Mouse (Mus musculus): ENCODE measurements around the gene Ugp2. TPM values are rescaled to one million over a fixed set of nuclear protein-coding genes. Genes with fewer than 3 reads are reported as not detected.

Gene Ugp2
- 129 and 140 TPM in 2 replicates for total RNA-seq (2015)
- total RNA-seq (2017) = 113 and 121 TPM in 2 replicates

GRCm38 (mm10) chr11:21371122-21371806 is at the start of gene Ugp2:
Ugp2 (minus strand) TSS chr11:21371201.
- peak; percentile 96 for ATAC-seq (ENCODE audit: poor library complexity, severe bottlenecking)

GRCm38 (mm10) chr11:21414911-21415381 is 43.9 kb upstream of the Ugp2 start:
- peak; percentile 69 for ATAC-seq (ENCODE audit: poor library complexity, severe bottlenecking)

DNA sequence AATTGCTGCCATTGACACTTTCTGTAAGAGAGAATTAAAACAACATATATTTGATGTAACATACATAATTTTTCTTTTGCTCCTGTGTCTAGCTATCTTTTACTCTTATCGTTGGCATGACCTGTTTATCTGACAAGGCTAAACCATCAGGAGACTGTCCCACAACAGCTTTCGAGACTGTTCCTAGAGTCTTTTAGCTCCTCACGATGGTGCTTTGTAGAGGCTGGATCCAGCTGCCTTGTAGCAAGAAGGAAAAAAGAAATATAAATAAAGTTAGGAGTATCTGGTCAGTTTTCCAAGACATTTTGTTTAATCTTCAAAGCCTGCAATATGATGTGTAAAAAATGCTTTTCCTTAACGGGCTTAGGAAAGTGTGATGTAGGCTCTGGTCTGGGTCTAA is 35.7 kb upstream of the Ugp2 start:
- no peak for ATAC-seq (ENCODE audit: poor library complexity, severe bottlenecking)

DNA sequence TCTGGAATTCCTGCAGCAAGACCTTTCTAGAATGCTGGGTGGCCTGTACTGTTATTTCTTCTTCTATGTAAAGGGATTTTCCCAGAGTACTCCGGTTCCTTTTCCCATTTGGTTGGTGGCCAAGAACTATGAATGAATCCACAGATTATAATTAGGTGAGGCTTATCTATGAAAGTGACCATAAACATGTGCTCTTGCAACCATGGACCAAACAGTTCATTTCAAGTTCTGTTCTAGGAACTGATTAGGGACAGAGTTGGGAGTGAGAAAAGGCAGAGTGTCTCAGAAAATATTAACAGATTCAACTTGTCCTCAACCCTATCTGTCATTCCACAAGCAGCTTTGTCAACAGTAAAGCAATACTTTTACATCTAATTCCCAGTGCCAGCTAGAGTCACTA is 35.1 kb upstream of the Ugp2 start:
- no peak for ATAC-seq (ENCODE audit: poor library complexity, severe bottlenecking)

DNA sequence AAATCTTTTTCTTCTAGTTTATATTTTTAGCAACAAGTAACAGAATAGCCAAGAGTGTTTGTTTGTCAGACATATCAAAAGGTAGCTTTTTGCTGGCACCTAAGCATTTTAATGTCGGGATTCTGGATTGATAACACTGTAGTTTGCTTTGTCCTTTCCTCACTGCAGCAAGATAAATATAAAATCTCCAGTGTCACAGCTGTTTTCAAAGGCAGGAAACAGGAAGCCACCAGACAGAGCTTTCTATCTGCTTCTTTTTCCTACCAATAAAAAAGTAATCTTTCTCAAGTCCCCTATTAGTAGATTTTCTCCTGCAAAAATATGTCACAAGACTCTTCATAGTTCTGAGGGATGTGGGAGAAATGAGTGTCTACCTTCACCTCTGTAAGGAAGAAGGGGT is 32.9 kb upstream of the Ugp2 start:
- no peak for ATAC-seq (ENCODE audit: poor library complexity, severe bottlenecking)

DNA sequence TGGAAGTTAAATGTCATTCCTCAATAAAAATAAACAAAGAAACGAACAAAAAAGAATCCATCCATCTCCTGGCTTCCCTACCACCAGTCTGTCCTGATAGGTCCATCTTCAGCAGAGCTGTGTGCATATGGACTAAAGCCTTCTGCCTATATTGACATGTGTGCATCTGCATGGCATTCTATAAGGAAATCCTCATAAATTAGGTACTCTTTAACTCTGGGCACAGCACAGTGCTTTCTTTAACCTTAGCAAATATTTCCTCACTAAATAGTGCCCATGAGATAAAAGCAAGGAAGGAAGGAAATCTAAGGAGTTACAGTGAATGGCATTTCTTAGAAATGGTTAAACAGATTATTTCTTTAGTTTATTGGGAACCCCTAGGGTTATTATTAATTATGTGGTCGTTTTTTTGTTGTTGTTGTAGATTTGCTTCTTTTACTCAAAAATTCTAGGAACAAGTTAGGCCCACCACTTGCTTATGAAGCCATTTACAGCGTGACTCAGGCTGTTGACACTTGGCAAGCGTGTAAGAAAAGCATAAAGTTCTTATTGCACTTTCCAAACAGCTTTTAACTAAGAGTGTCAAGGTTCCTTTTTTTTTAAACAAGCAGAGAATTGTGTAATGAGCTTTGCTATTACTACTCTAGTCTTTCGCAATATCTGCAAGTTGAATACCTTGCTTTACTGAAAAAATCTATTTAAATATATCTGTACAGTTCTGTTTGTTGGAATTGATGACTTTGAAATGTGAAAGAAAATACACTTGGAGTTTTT is 31.7 kb upstream of the Ugp2 start:
- ATAC-seq (ENCODE audit: poor library complexity, severe bottlenecking) = peak; percentile 96

DNA sequence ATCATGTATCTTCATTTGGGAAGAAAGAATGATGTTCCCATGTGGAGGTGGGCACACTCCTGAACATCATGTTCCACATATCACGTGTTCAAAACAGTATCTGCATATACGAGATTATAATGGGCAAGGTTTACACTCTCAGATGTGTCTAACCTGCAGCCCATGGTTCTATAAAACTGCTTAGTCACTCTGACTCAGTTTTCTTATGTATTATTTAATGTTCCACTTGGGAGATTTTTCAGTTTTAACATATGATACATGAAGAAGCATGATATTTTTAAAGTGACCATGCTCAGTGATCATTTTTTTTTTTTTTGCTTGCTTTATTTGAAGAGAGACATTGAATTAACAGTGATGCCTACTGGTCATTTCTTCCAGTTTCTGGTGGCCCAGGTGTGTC is 30.2 kb upstream of the Ugp2 start:
- no peak for ATAC-seq (ENCODE audit: poor library complexity, severe bottlenecking)

- no peak for ATAC-seq (ENCODE audit: poor library complexity, severe bottlenecking)
These were observed 28.2 kb upstream of the Ugp2 start for GRCm38 (mm10) chr11:21399186-21399681.

DNA sequence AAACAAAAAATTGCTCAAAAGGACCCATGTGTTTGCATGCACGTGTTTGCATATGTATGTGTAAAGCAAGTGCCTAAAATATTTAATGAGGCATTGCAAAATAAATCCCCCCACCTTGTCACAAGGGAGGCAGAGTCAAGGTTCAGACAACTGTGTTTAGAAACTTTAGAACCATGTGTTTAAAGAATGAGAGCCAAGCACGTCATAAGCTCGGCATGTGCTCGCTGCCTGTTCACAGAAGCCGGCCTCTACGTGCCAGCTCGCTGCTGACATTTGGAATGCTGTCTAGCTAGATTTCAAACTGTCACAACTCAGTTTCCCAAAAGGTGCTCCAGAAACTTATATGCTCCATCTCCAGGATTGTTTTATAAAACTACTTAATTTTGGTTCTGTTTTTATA is 27.5 kb upstream of the Ugp2 start:
- ATAC-seq (ENCODE audit: poor library complexity, severe bottlenecking) = no peak

DNA sequence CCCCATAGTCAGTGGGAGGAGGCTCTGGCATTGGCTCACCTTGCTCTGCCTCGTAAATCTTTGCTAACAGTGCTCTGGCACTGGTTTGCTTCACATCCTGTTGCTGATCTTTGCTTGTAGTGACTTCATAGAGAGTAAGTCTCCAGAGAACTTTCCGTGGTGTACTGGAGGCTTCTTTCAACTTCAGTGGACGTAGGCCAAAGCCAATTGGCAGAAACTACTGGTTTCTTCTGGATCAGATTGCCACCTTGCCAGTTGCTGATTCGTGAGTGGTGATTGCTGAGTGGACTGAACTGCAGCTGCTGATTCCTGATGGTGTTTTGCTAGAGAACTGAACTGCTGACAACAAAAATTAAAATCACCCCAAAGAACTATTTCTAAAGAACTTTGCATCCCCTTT is 15.8 kb upstream of the Ugp2 start:
- peak; percentile 82 for ATAC-seq (ENCODE audit: poor library complexity, severe bottlenecking)

GRCm38 (mm10) chr11:21374096-21374495 is 3.1 kb upstream of the Ugp2 start:
- ATAC-seq (ENCODE audit: poor library complexity, severe bottlenecking) = no peak

- peak; percentile 67 for ATAC-seq (ENCODE audit: poor library complexity, severe bottlenecking)
These were observed 441 bp downstream of the Ugp2 start for GRCm38 (mm10) chr11:21370399-21371121.

- ATAC-seq (ENCODE audit: poor library complexity, severe bottlenecking) = no peak
These were observed 1.6 kb downstream of the Ugp2 start for GRCm38 (mm10) chr11:21369248-21370016.

DNA sequence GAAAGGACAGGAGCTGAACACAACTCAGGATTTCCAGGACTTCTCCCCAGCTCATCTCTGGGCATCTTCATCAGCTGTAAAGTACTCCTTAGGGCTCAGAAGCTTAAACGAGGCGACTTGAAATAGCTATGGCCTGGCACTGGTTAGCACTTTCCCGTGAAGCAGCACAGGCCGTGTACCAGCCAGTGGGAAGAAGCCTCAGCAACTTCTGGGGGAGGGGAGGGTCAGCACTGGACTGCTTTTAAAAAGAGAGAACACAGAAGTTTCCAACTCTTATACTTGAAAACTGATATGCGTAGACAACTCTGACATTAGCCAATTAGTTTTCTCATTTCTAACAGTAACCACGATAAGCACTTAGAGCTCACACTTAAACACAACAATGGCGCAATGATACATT is 2.5 kb downstream of the Ugp2 start:
- no peak for ATAC-seq (ENCODE audit: poor library complexity, severe bottlenecking)

DNA sequence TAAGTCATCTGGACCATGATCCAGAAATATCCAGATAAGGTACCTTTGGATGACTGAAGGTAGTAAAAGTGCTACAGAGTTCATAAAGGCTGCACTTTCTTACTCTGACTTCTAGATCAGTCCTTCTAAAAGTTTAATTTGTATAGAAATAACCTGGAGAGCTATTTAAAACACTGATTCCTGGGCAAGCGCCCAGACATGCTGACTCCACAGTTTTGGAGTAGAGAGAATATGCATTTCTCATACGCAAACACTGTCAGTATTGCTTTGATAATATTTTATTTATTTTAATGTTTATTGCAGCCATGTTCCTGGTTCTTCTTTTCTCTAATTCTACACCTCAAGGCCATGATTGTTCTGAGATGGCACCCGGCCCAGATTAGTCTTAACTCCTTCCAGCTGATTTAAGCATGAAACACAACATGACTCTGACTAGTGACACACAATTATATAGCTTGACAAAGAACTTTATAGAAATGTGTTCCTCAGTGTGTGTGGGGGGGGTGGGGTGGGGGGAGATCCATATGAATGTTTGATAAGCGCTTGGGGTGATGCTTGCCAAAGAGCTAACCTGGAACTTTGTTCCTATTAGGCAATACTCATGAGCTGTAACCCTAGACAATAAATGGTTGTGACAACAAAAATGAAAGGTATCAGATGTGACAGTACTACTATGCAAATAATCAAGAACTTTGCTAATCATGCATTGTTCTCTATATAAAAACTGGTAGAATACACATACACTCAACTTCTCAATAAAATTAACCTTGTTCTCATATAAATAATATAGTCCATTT is 7.7 kb downstream of the Ugp2 start:
- ATAC-seq (ENCODE audit: poor library complexity, severe bottlenecking) = no peak

DNA sequence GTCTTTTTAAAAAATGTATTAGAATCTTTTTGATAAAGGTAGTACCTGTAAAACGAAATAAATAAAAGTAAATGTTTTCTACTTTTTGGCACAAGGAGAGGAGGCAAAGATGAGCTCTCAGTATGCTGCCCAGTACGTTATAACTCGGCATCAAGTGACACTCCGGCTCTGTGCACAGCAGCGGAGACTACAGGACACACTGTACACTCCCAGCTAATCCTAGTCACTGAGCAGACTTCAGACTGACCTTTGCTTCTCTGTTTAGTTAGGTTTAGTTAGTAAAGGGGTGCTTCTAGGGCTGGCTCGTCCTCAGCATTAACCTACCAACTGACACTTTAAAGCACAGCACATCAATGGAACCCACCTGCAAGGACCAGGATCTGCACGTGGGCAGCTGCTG is 19.7 kb downstream of the Ugp2 start:
- ATAC-seq (ENCODE audit: poor library complexity, severe bottlenecking) = no peak

GRCm38 (mm10) chr11:21348890-21349289 is 22.1 kb downstream of the Ugp2 start:
- no peak for ATAC-seq (ENCODE audit: poor library complexity, severe bottlenecking)

GRCm38 (mm10) chr11:21346020-21346419 is 25.0 kb downstream of the Ugp2 start:
- no peak for ATAC-seq (ENCODE audit: poor library complexity, severe bottlenecking)

DNA sequence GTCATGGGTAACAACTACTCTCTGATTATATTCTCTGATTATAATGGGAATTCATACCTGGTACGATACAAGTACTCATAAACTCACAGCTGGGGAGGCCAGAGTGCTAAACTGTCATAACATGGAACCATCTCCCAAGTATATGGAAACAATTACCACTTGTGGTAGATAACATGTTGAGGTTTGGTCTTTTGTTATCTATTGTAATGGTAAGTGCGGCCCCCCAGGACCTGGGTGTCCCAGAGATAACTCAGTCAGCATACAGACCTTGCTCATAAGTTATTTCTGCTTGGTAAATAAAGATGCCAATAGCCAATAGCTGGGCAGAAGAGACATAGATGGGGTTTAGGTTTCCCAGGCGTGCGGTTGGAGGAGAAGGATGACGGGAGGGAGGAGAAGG is 27.5 kb downstream of the Ugp2 start:
- no peak for ATAC-seq (ENCODE audit: poor library complexity, severe bottlenecking)

GRCm38 (mm10) chr11:21339088-21339487 is 31.9 kb downstream of the Ugp2 start:
- ATAC-seq (ENCODE audit: poor library complexity, severe bottlenecking) = no peak

Measured in megakaryocyte, adult 5-6 weeks (primary cell).